Mouse (Mus musculus): Measurements from ENCODE around the gene Akr1e1. TPM values are rescaled to one million over a fixed set of nuclear protein-coding genes. Genes with fewer than 3 reads are reported as not detected.
A peak's percentile ranks its signal among the peaks of the same experiment; 100 is the strongest.

Gene Akr1e1
- 44.5 and 45.3 TPM in 2 replicates for polyA plus RNA-seq (2014; fragmentation: Nextera tagmentation; extraction: Ambion mirVana)

DNA sequence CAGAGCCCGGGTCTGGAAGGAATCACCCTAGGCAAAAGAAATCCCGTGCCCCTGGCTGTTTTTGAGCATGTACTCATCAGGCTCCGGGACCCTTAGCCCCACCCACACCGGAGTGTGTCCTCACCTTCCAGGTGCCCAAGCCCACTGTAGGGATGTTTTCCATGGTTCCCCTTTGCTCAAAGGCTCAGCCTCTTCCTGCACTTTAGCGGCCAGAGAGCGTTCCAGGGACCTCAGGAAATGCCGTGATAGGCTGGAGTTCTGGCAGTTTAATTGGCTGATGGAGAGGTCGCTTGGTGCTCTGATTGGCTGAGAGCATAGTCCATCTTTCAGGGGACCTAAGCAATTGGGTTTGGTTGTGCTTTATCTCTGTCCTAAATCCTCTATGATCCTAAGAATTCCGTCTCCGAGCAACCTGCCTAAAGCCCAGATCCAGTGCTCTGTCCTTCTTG lies at the start of gene Akr1e1:
Gene Akr1e1, minus strand, starts transcription at position 214 of the 449 bp plus-strand sequence.
- H3K9ac ChIP-seq (replicated peaks; ENCODE audit: low read depth, low read length) = peak within 1 kb of the TSS; percentile 37
- ATAC-seq (ENCODE audit: insufficient number of reproducible peaks, insufficient read depth, low FRiP score, low read depth) = peak; percentile 100

GRCm38 (mm10) chr13:4658346-4658745 lies 49.4 kb upstream of the Akr1e1 start:
- 86% methylated on average over 5 of the region's 5 CpGs for WGBS
- no peak for ATAC-seq (ENCODE audit: insufficient number of reproducible peaks, insufficient read depth, low FRiP score, low read depth)
- no peak overlapping the region for H3K4me2 ChIP-seq (replicated peaks; ENCODE audit: low read depth, low read length)

More for the DNA sequence above, at the start of gene Akr1e1:
- Histone ChIP-seq H3K27me3 (ENCODE audit: control insufficient read depth, insufficient read depth, low read length) (no peaks in the 10 kb centered on the region), H3K36me3 (ENCODE audit: control insufficient read depth, insufficient read depth, low read length) (no peaks in the 10 kb centered on the region), H3K4me1 (ENCODE audit: control insufficient read depth, insufficient read depth, low read length) (no peaks in the 10 kb centered on the region), H3K27ac (ENCODE audit: low read length) (0 out of 2 replicates have a peak within 1 kb of the TSS, but pooled peaks have one; percentile 3), H3K9me3 (ENCODE audit: control insufficient read depth, low read depth, low read length) (no peaks in the 10 kb centered on the region), H3K4me2 (replicated peaks; ENCODE audit: low read depth, low read length) (peak within 1 kb of the TSS; percentile 62), H3K4me3 (ENCODE audit: low read depth, low read length) (peak within 1 kb of the TSS; percentile 61)
- WGBS = 5% methylated on average over 10 of the region's 10 CpGs

DNA sequence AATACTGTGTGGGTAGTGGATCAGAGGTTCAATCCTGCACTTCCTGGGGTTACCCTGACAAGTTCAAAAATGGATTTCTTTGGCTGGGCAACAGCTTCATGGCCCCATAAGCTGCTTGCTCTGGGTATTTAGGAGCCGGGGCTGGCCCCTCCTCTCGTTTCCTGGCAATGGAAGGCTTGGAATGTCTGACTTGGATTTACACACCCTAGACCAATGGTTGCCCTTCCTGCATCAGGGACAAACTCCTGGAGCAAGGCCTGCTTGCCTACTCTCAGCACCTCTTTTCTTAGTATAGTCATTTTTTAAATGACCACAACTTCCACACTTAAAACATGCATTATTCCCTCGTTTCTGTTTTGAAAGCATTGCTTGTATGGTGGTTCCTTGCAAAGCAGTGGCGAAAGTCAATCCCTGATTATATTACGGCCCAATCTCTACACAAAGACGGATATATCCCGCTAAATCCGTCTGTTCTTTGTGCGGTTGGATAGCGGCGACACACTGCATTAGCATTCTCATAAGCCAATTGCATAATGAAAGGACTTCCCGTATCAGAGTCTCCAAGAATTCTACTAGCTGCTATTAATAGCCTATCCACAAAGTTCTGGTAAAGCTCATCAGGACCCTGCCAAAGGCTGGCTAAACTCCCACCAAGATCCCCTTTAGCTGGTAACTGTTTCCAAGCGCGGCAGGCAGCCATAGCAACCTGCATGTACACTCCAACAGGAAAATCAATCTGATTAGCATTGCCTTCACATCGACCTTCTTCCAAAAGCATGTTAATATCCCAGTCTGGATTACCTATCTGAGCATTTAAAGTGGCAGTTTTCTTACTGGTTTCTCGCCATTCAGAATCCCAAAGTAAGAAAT lies 47.5 kb upstream of the Akr1e1 start:
- H3K27me3 ChIP-seq (ENCODE audit: control insufficient read depth, insufficient read depth, low read length) = no peaks in the 10 kb centered on the region
- no peaks in the 10 kb centered on the region for H3K4me1 ChIP-seq (ENCODE audit: control insufficient read depth, insufficient read depth, low read length)
- no peaks in the 10 kb centered on the region for H3K9me3 ChIP-seq (ENCODE audit: control insufficient read depth, low read depth, low read length)
- no peak overlapping the region for H3K9ac ChIP-seq (replicated peaks; ENCODE audit: low read depth, low read length)
- H3K4me2 ChIP-seq (replicated peaks; ENCODE audit: low read depth, low read length) = no peak overlapping the region
- no peak for ATAC-seq (ENCODE audit: insufficient number of reproducible peaks, insufficient read depth, low FRiP score, low read depth)
- no peak overlapping the region for H3K4me3 ChIP-seq (ENCODE audit: low read depth, low read length)
- no peaks in the 10 kb centered on the region for H3K36me3 ChIP-seq (ENCODE audit: control insufficient read depth, insufficient read depth, low read length)
- WGBS = 88% methylated on average over 16 of the region's 16 CpGs
- no peak overlapping the region for H3K27ac ChIP-seq (ENCODE audit: low read length)

More at GRCm38 (mm10) chr13:4658346-4658745, 49.4 kb upstream of the Akr1e1 start:
- H3K36me3 ChIP-seq (ENCODE audit: control insufficient read depth, insufficient read depth, low read length) = no peaks in the 10 kb centered on the region
- H3K27me3 ChIP-seq (ENCODE audit: control insufficient read depth, insufficient read depth, low read length) = no peaks in the 10 kb centered on the region
- H3K9me3 ChIP-seq (ENCODE audit: control insufficient read depth, low read depth, low read length) = no peaks in the 10 kb centered on the region
- no peak overlapping the region for H3K27ac ChIP-seq (ENCODE audit: low read length)
- H3K4me1 ChIP-seq (ENCODE audit: control insufficient read depth, insufficient read depth, low read length) = no peaks in the 10 kb centered on the region
- H3K9ac ChIP-seq (replicated peaks; ENCODE audit: low read depth, low read length) = no peak overlapping the region
- H3K4me3 ChIP-seq (ENCODE audit: low read depth, low read length) = no peak overlapping the region

DNA sequence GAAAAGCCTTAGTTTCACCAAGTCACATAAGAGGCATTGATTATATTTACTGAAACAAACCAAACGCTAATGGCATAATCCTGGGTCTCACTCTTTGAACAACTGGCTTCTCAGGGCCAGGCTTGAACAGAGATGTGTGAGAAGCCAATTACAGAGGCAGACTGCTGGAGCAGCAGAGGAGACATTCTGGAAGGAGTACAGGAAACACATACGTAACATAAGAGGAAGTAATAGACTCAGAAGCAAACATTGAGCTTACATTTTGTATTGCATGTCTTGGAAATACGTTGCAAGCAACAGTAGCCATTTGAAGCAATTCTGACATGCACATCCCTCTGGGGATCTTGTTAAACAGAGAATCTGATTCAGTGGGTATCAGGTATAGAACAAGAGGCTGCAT lies 41.2 kb upstream of the Akr1e1 start:
- WGBS = 73% methylated on average over 3 of the region's 3 CpGs
- no peak overlapping the region for H3K9ac ChIP-seq (replicated peaks; ENCODE audit: low read depth, low read length)
- H3K27me3 ChIP-seq (ENCODE audit: control insufficient read depth, insufficient read depth, low read length) = no peaks in the 10 kb centered on the region
- no peaks in the 10 kb centered on the region for H3K36me3 ChIP-seq (ENCODE audit: control insufficient read depth, insufficient read depth, low read length)
- no peaks in the 10 kb centered on the region for H3K9me3 ChIP-seq (ENCODE audit: control insufficient read depth, low read depth, low read length)
- no peaks in the 10 kb centered on the region for H3K4me1 ChIP-seq (ENCODE audit: control insufficient read depth, insufficient read depth, low read length)
- H3K4me2 ChIP-seq (replicated peaks; ENCODE audit: low read depth, low read length) = no peak overlapping the region
- H3K27ac ChIP-seq (ENCODE audit: low read length) = no peak overlapping the region
- ATAC-seq (ENCODE audit: insufficient number of reproducible peaks, insufficient read depth, low FRiP score, low read depth) = no peak
- H3K4me3 ChIP-seq (ENCODE audit: low read depth, low read length) = no peak overlapping the region

DNA sequence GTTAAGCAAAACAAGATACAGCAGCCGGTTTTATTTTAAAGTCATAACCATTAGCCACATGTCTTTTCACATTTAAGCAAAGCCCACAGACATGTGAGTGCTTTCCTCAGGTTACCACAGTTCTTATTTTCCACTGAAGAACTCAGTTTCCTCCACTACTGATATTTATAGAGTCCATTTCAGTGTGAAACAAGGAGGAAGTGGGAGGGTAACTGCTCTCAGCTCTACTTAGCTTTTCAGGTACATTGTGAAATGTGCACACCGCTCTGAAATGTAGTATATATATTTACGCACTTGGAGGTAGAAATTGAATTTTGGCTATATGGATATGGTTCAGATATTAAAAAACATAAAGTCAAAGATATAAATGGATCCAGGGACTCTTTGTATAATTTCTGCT lies 36.3 kb upstream of the Akr1e1 start:
- H3K4me2 ChIP-seq (replicated peaks; ENCODE audit: low read depth, low read length) = no peak overlapping the region
- no peak overlapping the region for H3K27ac ChIP-seq (ENCODE audit: low read length)
- WGBS = 91% methylated on average over 3 of the region's 3 CpGs
- no peaks in the 10 kb centered on the region for H3K4me1 ChIP-seq (ENCODE audit: control insufficient read depth, insufficient read depth, low read length)
- no peak overlapping the region for H3K4me3 ChIP-seq (ENCODE audit: low read depth, low read length)
- H3K9ac ChIP-seq (replicated peaks; ENCODE audit: low read depth, low read length) = no peak overlapping the region
- no peak for ATAC-seq (ENCODE audit: insufficient number of reproducible peaks, insufficient read depth, low FRiP score, low read depth)
- no peaks in the 10 kb centered on the region for H3K36me3 ChIP-seq (ENCODE audit: control insufficient read depth, insufficient read depth, low read length)
- H3K27me3 ChIP-seq (ENCODE audit: control insufficient read depth, insufficient read depth, low read length) = no peaks in the 10 kb centered on the region
- no peaks in the 10 kb centered on the region for H3K9me3 ChIP-seq (ENCODE audit: control insufficient read depth, low read depth, low read length)

DNA sequence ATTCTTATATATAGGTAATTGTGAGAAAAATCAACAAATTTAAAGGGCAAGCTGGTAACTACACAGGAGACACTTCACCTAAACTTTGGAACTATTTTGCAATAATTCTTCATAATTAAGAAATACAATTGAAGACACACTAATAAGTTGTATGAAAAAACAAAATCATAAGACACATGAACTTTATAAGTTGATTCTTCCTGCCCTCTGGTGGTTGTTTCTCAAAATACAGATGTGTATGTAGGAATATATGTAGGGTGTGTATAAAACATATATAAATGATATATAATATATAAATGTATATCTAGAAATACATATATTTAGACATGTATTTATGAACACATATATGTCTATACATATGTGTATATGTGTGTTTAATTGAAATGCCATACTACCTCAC lies 1.9 kb upstream of the Akr1e1 start:
- no peaks in the 10 kb centered on the region for H3K9me3 ChIP-seq (ENCODE audit: control insufficient read depth, low read depth, low read length)
- no peak overlapping the region for H3K27ac ChIP-seq (ENCODE audit: low read length)
- H3K4me2 ChIP-seq (replicated peaks; ENCODE audit: low read depth, low read length) = no peak overlapping the region
- no peaks in the 10 kb centered on the region for H3K27me3 ChIP-seq (ENCODE audit: control insufficient read depth, insufficient read depth, low read length)
- no peaks in the 10 kb centered on the region for H3K36me3 ChIP-seq (ENCODE audit: control insufficient read depth, insufficient read depth, low read length)
- H3K9ac ChIP-seq (replicated peaks; ENCODE audit: low read depth, low read length) = no peak overlapping the region
- ATAC-seq (ENCODE audit: insufficient number of reproducible peaks, insufficient read depth, low FRiP score, low read depth) = no peak
- H3K4me1 ChIP-seq (ENCODE audit: control insufficient read depth, insufficient read depth, low read length) = no peaks in the 10 kb centered on the region
- H3K4me3 ChIP-seq (ENCODE audit: low read depth, low read length) = no peak overlapping the region

DNA sequence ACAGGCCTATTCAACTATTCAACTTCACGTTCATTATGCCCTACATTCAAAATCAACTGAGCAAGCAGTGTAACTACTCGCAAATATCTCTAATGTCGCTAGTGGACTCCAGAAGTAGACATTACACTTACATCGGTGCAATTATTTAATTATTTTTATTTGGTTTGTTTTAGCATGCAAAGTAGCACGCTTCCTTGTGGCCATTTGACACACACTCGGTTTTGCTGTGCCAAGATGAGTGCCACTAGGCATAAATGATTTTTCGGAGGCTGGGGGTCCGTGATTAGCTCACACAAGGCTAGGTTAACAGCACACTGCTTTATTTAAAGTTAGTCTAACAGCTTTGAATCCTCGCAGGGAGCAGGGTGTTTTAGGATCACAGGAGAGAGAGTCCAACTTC lies 444 bp downstream of the Akr1e1 start:
- Histone ChIP-seq H3K4me1 (ENCODE audit: control insufficient read depth, insufficient read depth, low read length) (no peaks in the 10 kb centered on the region), H3K4me2 (replicated peaks; ENCODE audit: low read depth, low read length) (peak overlapping the region; percentile 62), H3K36me3 (ENCODE audit: control insufficient read depth, insufficient read depth, low read length) (no peaks in the 10 kb centered on the region), H3K9me3 (ENCODE audit: control insufficient read depth, low read depth, low read length) (no peaks in the 10 kb centered on the region), H3K9ac (replicated peaks; ENCODE audit: low read depth, low read length) (peak overlapping the region; percentile 37), H3K27me3 (ENCODE audit: control insufficient read depth, insufficient read depth, low read length) (no peaks in the 10 kb centered on the region), H3K27ac (ENCODE audit: low read length) (0 out of 2 replicates have a peak overlapping the region, but pooled peaks have one; percentile 3), H3K4me3 (ENCODE audit: low read depth, low read length) (peak overlapping the region; percentile 61)
- 0 out of 2 replicates have a peak, but pooled peaks have one; percentile 0 for ATAC-seq (ENCODE audit: insufficient number of reproducible peaks, insufficient read depth, low FRiP score, low read depth)
- WGBS = 21% methylated on average over 9 of the region's 9 CpGs

DNA sequence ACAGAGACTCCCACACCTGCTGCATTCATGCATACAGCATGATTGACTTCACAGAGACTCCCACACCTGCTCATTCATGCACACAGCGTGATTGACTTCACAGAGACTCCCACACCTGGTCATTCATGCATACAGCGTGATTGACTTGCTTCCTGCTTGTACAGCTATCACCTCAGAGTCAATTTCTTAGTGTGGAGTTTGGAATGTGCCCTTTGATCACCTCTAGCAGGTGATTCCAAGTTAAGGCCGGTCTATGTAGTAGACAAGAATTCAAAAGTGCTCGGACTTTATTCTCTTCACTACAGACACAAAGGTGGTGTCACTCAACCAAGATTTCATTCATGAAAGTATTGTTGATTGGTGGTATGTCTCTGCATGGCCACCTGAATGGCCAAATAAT lies 2.2 kb downstream of the Akr1e1 start:
- H3K27me3 ChIP-seq (ENCODE audit: control insufficient read depth, insufficient read depth, low read length) = no peaks in the 10 kb centered on the region
- ATAC-seq (ENCODE audit: insufficient number of reproducible peaks, insufficient read depth, low FRiP score, low read depth) = no peak
- WGBS = 76% methylated on average over 4 of the region's 4 CpGs

More for the DNA sequence above, 2.2 kb downstream of the Akr1e1 start:
- no peak overlapping the region for H3K9ac ChIP-seq (replicated peaks; ENCODE audit: low read depth, low read length)
- no peak overlapping the region for H3K27ac ChIP-seq (ENCODE audit: low read length)
- no peaks in the 10 kb centered on the region for H3K9me3 ChIP-seq (ENCODE audit: control insufficient read depth, low read depth, low read length)
- H3K4me3 ChIP-seq (ENCODE audit: low read depth, low read length) = no peak overlapping the region
- no peaks in the 10 kb centered on the region for H3K4me1 ChIP-seq (ENCODE audit: control insufficient read depth, insufficient read depth, low read length)
- no peak overlapping the region for H3K4me2 ChIP-seq (replicated peaks; ENCODE audit: low read depth, low read length)
- no peaks in the 10 kb centered on the region for H3K36me3 ChIP-seq (ENCODE audit: control insufficient read depth, insufficient read depth, low read length)
